Mouse (Mus musculus) kidney, adult 2 months (tissue): Measurements from ENCODE around the gene Ephb4. TPM values are rescaled to one million over a fixed set of nuclear protein-coding genes. Genes with fewer than 3 reads are reported as not detected.

ENCODE experiments used
- DNase-seq: peaks from one replicate; pipeline ENCODE4 v3.0.0; 2021
- H3K27ac ChIP-seq: fragments of 200-500 bp; 2 replicates; pipeline ENCODE4 v1.5.1; 2012; ENCODE audit warnings: low read depth, low read length, control low read depth, inconsistent platforms; ENCODE audit not compliant: insufficient read depth
- H3K27me3 ChIP-seq: fragments of 200-500 bp; replicated peaks from 2 replicates; pipeline ENCODE4 v1.6.1; 2012; ENCODE audit warnings: mild to moderate bottlenecking, moderate library complexity, low read length, inconsistent platforms; ENCODE audit not compliant: control insufficient read depth, insufficient read depth
- H3K36me3 ChIP-seq: fragments of 200-500 bp; 2 replicates; pipeline ENCODE4 v1.6.1; 2012; ENCODE audit warnings: mild to moderate bottlenecking, moderate library complexity, low read length, inconsistent platforms; ENCODE audit not compliant: control insufficient read depth, insufficient read depth
- H3K4me1 ChIP-seq: fragments of 200-500 bp; 2 replicates; pipeline ENCODE4 v1.6.1; 2011; ENCODE audit warnings: low read length; ENCODE audit not compliant: control insufficient read depth, insufficient read depth
- H3K4me3 ChIP-seq: fragments of 200-500 bp; 2 replicates; pipeline ENCODE4 v1.5.1; 2011; ENCODE audit warnings: mild to moderate bottlenecking, low read depth, low read length, control low read depth; ENCODE audit not compliant: insufficient read depth
- CTCF ChIP-seq: fragments of 200-500 bp; conservative IDR thresholded peaks from 2 replicates; pipeline ENCODE4 v1.5.1; 2011; ENCODE audit warnings: low read depth, mild to moderate bottlenecking, control low read depth, low read length, moderate library complexity, mixed read lengths; ENCODE audit not compliant: insufficient read depth, insufficient read length
- POLR2A ChIP-seq: fragments of 200-500 bp; IDR thresholded peaks from one replicate; pipeline ENCODE4 v1.6.1; 2011; ENCODE audit warnings: low read depth, low read length, control low read depth
- WGBS: fragments of 180-500 bp; shearing (Covaris S2); methylation state at CpG from one replicate; pipeline ENCODE4 v1.1.7; 2018; 5-methylcytosine and 5-hydroxymethylcytosine counted together
- polyA plus RNA-seq: library from polyadenylated mRNA; depleted of rRNA; stranded (reverse); fragments of >200 nt; gene quantifications from 2 replicates; pipeline ENCODE4 v1.2.3, GENCODE M21; 2012

Gene Ephb4
- polyA plus RNA-seq, 1 experiment: 49.1 TPM

GRCm38 (mm10) chr5:137307071-137307912 is 42.6 kb upstream of the Ephb4 start, which contains the start of gene Srrt:
Gene Srrt (minus strand): TSS chr5:137307674.
- H3K27me3 ChIP-seq: no peaks in the 10 kb centered on the region
- peaks cover 9% of the 10 kb centered on the region; the same call in 1 of the 2 replicates for H3K4me1 ChIP-seq
- DNase-seq: peak; percentile 96
- peak within 1 kb of the TSS; percentile 71 for H3K4me3 ChIP-seq
- H3K27ac ChIP-seq: peak within 1 kb of the TSS; percentile 53
- TF ChIP-seq POLR2A: peak; percentile 75
- TF ChIP-seq CTCF: no peak
- under 1% methylated on average over 71 of the region's 72 CpGs for WGBS
- H3K36me3 ChIP-seq: no peaks in the 10 kb centered on the region; the same call in 1 of the 2 replicates

- Histone ChIP-seq H3K4me1 (peaks cover 16% of the 10 kb centered on the region; the same call in 1 of the 2 replicates), H3K4me3 (no peak overlapping the region), H3K36me3 (no peaks in the 10 kb centered on the region), H3K27ac (no peak overlapping the region), H3K27me3 (no peaks in the 10 kb centered on the region)
- WGBS: 94% methylated on average over 4 of the region's 4 CpGs
- no peak for DNase-seq
- TF ChIP-seq POLR2A (no peak), CTCF (0 out of 2 replicates have a peak, but pooled peaks have one; percentile 6)
Observed at GRCm38 (mm10) chr5:137308356-137308755, 41.6 kb upstream of the Ephb4 start.

- Histone ChIP-seq H3K27me3 (no peaks in the 10 kb centered on the region), H3K36me3 (no peaks in the 10 kb centered on the region), H3K27ac (peak overlapping the region; percentile 77), H3K4me1 (peaks cover 9% of the 10 kb centered on the region; the same call in 1 of the 2 replicates), H3K4me3 (peak overlapping the region; percentile 72)
- TF ChIP-seq POLR2A: peak; percentile 46
- TF ChIP-seq CTCF: no peak
- WGBS: 4% methylated on average over 22 of the region's 22 CpGs
- DNase-seq: no peak
Observed at GRCm38 (mm10) chr5:137313466-137314192, 36.3 kb upstream of the Ephb4 start.

DNA sequence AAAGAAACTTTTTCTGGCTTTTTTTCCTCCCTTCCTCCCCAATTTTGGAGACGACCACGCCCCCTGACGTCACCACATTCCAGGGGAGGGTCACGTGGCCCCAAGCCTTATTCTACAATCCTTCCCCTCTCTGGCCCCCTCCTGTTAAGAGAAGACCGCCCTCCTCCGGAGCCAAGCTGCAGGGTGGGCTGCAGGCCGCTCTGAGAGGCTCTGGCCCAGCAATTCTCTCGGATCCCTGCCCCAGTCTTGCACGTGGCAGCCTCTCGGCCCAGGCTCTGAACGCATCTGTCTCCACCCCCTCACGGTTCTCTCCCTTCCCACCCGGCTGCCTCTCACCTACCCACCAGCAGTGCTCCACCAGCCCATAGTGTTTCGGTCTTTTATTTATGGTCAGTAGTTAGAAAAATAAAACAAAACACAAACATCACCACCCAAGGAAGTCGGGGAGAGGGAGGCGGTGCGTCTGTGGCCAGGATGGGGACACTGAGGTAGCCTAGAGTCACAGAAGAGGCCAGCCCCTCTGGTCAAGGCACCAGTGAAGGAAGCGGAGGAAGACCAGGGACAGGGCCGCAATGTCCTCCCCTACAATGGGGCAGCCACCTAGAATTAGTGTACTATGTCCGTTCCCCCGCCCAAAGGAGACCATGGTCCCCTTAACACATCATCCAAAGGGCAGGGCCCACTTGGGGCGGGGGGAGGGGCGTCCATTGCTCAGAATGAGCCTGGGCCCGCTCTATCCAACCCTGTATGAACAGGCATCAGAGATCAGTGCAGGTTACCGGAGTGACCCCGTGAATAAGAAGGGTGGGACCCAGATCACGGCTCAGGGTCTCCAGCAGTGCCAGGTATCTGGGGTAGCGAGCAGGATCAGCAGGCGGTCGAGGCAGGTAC is 35.5 kb upstream of the Ephb4 start, which contains the start of gene Trip6:
TSS of gene Trip6 (minus strand) at position 212 of the 891 bp plus-strand sequence.
- Histone ChIP-seq H3K27ac (peak within 1 kb of the TSS; percentile 77), H3K4me1 (peaks cover 9% of the 10 kb centered on the region; the same call in 1 of the 2 replicates), H3K4me3 (peak within 1 kb of the TSS; percentile 72), H3K36me3 (no peaks in the 10 kb centered on the region), H3K27me3 (no peaks in the 10 kb centered on the region)
- peak; percentile 92 for DNase-seq
- TF ChIP-seq POLR2A (no peak), CTCF (no peak)
- 33% methylated on average over 30 of the region's 30 CpGs for WGBS

GRCm38 (mm10) chr5:137315084-137315903 is 34.6 kb upstream of the Ephb4 start:
- peak; percentile 31 for DNase-seq
- H3K27ac ChIP-seq: no peak overlapping the region
- peaks cover 9% of the 10 kb centered on the region; the same call in 1 of the 2 replicates for H3K4me1 ChIP-seq
- WGBS: 64% methylated on average over 30 of the region's 30 CpGs
- no peaks in the 10 kb centered on the region for H3K36me3 ChIP-seq
- TF ChIP-seq POLR2A: no peak
- peak; percentile 50 for TF ChIP-seq CTCF
- H3K27me3 ChIP-seq: no peaks in the 10 kb centered on the region
- H3K4me3 ChIP-seq: no peak overlapping the region

DNA sequence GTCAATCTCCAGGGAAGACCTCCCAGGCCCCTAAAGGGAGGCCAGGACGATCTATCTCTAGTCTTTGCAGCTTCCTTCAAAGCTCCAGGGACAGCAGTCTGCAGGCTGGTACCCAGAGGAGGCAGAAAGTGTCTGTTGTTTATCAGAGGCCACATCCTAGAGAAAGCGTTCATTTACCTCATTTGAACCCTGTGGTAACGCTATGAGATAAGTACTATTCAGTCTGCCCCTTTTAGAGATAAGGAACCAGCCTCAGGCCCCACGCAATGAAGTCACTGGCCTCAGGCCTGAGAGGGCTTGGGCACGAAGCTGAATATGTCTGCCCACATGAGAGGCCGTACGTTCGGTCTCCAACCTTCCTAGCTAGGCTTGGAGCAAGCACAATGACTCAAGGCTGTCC is 32.5 kb upstream of the Ephb4 start:
- Histone ChIP-seq H3K4me1 (peaks cover 9% of the 10 kb centered on the region; the same call in 1 of the 2 replicates), H3K4me3 (no peak overlapping the region), H3K27me3 (no peaks in the 10 kb centered on the region), H3K27ac (no peak overlapping the region), H3K36me3 (no peaks in the 10 kb centered on the region)
- 95% methylated on average over 8 of the region's 8 CpGs for WGBS
- no peak for TF ChIP-seq POLR2A
- TF ChIP-seq CTCF: no peak
- no peak for DNase-seq
